Mouse (Mus musculus): ENCODE results near the gene Zbtb43.
A peak's percentile ranks its signal among the peaks of the same experiment; 100 is the strongest.

The Zbtb43 gene

DNA sequence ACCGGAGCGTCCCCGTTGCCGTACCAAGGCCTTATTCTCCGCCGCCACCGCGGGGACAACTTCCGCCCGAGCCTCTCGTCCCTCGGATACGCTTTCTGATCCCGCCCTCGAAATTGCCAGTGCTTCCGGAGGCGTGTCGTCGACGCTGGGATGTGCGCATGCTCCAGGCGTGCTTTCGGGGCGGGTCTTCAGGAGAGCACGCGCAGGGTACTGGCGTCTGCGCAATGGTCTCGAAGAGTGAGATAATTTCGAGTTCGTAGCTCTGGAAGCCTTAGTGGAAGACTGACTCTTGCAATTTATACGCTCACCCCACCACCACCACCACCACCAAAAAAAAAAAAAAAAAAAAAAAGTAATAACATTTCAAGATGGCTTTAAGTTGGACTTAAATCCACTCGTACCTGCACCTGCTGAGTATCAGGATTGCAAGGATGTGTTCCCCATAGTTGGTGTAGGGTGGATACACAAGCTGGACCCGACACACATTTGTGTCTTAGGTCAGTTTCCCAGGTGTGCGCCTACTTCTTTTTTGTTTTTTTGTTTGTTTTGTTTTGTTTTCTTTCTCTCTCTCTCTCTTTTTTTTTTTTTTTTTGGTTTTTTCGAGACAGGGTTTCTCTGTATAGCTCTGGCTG, at the start of gene Zbtb43:
Gene Zbtb43 (minus strand): TSS at position 94 of the 632 bp plus-strand sequence.
- peak; percentile 91 to 95 for DNase-seq (ENCODE audit: low spot score in 2 of 2)

DNA sequence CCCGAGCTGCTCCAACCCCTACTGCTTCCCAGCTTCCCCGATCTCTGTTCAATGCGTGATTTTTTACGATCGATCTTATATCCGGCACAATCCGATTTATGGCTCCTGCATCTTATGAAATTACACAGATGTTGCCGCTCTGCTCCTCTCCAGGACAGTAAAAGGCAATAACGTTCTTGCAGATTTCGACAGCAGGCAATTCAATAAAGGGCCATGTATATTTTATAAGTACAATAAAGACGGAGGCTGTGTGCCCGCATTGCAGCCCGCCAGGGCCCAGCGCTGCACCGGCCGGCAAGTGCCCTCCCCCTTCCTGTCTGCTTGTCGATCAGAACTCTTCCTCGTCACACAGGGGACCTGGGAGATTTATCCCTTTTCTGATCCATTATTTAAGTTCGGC, 47.5 kb upstream of the Zbtb43 start:
- no peak for DNase-seq (ENCODE audit: low spot score in 2 of 2)

- DNase-seq (ENCODE audit: low spot score in 2 of 2): no peak
Measured at GRCm38 (mm10) chr2:33515431-33515830, 47.1 kb upstream of the Zbtb43 start.

GRCm38 (mm10) chr2:33510791-33511190, 42.4 kb upstream of the Zbtb43 start:
- no peak for DNase-seq (ENCODE audit: low spot score in 2 of 2)

DNA sequence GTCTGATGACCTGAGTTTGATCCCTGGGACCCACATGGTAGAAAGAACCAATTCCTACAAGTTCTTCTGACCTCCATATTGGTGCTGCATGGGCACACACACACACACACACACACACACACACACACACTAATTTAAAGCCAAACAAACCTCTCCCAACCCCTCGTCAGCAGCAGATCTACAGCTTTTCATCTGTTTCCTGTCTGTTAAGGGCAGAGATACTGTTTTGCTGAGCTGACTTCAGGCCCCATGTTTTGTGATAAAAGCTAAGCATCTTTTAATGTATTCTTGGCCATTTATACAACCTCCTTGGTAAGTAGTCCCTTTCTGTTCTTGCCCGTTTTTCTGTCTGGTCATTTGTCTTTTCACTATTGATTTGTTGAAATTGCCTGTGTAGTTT, 34.2 kb upstream of the Zbtb43 start:
- DNase-seq (ENCODE audit: low spot score in 2 of 2): no peak

DNA sequence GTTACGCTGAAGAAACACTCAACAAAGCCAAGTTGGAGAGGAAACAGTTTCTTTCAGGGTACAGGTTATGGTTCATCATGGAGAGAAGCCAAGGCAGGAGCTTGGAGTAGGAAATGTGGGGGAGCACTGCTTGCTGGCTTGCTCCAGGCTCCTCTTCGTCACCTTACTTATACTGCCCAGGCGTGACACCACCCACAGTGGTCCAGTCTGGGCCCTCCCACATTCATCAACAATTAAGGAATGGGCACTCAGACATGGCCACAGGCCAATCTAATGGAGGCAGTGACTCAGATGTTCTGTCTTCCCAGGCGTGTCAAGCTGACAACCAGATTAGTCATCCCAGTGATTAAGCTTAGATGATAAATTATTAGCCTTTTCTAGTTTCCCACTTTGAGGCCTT, 29.9 kb upstream of the Zbtb43 start:
- DNase-seq (ENCODE audit: low spot score in 2 of 2): no peak

DNA sequence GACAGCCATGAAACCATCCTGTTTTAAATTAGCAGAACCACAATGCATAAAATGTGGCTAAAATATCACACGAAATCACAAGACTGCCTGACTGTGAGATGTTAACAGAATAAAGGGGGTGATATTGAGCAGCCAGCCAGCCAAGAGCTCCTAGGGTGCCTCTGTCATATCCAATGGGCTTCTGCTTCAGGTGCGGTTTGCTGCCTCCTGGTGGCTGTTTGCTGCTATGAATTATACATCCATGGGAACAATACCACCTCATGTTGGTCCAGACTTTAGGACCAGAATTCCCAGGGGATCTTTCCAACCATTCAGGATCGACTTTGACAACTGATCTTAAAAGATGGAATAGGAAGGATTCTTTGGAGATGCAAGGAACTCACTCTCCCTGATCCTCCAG, 27.3 kb upstream of the Zbtb43 start:
- no peak for DNase-seq (ENCODE audit: low spot score in 2 of 2)

GRCm38 (mm10) chr2:33492041-33492440, 23.7 kb upstream of the Zbtb43 start:
- DNase-seq (ENCODE audit: low spot score in 2 of 2): no peak

GRCm38 (mm10) chr2:33489565-33489964, 21.2 kb upstream of the Zbtb43 start:
- no peak for DNase-seq (ENCODE audit: low spot score in 2 of 2)

DNA sequence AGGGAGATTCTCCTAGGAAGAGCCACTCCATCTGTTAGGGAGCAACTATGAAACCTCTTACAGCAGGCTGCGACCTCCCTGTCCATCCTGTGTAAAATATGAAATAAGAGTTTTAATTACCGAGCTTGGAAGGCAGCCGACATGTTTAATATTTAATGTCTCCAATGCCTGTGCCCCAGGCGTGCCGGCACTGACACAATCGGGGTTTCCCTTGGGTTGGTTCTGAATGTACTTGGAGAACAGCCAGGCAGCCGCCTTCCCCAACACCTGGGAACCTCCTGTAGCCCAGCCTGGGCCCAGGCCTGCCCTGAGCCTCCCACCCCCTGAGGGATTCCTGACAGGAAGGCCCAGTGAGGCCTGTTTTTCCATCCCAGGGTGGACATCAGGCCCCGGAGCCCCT, 19.0 kb upstream of the Zbtb43 start:
- DNase-seq (ENCODE audit: low spot score in 2 of 2): no peak

DNA sequence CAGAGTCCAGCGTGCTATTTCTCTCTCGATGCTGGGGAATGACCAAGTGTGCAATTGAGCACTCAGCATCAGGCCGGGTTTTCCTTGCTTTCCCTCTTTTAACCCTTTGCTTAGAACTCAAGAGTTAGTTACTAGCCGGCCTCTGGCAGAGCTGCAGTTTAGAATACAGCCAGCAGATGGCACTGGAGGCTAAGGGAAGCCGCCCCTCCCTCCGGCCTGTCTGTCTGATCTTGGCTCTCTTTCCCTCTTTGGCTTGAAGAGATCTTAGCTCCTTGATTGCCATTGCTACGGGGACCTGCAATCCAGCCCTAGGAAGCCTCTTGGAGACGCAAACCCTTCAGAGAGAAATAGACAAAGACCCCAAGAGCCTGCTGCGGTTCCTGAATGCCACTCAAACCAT, 18.5 kb upstream of the Zbtb43 start:
- peak; percentile 43 to 75 for DNase-seq (ENCODE audit: low spot score in 2 of 2)

GRCm38 (mm10) chr2:33477961-33478755, 9.8 kb upstream of the Zbtb43 start:
- no peak for DNase-seq (ENCODE audit: low spot score in 2 of 2)

DNA sequence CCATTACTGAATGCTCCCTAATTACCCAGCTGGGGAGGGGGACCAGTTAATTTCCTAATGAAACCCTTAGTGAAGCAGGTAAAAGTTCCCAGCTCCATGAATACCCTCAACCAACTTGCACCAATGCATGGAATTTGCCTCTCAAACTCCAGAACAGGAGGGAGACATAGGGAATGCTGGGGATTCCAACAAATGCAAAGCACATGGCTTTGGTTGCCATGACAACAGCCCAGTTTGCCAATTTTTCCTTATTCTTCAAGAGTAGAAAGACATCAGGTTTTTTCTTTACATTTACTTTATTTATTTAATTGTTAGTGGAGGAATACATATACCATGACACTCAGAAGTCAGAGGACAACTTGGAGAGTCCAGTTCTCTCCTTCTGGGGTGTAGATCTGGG, 7.6 kb upstream of the Zbtb43 start:
- DNase-seq (ENCODE audit: low spot score in 2 of 2): no peak

GRCm38 (mm10) chr2:33467546-33468465, 553 bp downstream of the Zbtb43 start:
- DNase-seq (ENCODE audit: low spot score in 2 of 2): no peak

DNA sequence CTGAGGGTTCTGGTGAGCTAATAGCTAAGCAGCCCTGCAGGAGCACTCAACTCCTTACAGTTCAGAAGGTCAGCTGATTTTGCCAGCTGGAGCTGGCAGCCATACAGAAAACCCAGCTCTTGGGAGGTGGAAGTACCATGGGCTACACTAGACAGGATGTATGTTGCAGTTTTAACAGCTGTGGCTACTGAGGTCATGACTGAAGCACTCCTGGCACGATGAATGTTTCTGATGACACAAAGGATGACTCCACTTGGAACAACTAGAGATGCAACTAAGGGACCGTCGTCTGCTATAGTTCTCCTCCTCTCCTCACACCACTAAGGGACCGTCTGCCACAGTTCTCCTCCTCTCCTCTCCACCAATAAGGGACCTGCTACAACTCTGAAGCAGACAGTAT, 2.4 kb downstream of the Zbtb43 start:
- no peak for DNase-seq (ENCODE audit: low spot score in 2 of 2)

DNA sequence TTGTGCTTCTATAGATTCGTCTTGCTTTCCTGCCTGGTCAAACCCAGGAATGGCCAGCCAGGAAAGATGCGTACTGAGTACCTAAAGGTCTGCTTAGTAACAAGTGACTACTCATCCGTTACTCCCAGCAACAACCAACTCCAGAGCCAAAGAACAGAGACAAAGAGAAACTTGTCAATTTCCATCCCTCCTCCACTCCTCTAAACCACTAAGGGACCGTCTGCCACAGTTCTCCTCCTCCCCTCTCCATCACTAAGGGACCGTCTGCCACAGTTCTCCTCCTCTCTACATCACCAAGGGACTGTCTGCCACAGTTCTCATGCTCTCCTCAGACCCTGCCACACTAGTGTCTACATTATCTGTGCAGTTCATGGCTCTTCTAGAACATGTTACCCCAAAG, 3.1 kb downstream of the Zbtb43 start:
- DNase-seq (ENCODE audit: low spot score in 2 of 2): no peak

DNA sequence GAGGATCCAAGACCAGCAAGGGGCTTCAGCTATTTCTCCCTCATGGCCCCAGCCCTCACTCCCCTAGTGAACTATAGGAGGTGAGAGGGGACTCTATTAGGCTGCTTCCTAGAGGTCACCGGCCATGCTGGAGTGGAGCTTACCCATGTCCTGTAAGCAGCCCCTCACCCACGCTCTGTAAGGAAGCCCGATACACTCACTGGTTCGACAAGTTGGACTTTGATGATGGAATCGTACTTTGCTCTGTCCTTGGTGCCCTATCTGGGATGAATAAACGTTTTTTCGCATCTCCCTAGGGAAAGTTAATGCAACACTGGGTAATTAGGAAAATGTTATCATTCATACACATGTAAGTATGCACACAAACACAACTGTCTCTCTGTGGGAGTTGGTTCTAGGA, 6.3 kb downstream of the Zbtb43 start:
- DNase-seq (ENCODE audit: low spot score in 2 of 2): no peak

DNA sequence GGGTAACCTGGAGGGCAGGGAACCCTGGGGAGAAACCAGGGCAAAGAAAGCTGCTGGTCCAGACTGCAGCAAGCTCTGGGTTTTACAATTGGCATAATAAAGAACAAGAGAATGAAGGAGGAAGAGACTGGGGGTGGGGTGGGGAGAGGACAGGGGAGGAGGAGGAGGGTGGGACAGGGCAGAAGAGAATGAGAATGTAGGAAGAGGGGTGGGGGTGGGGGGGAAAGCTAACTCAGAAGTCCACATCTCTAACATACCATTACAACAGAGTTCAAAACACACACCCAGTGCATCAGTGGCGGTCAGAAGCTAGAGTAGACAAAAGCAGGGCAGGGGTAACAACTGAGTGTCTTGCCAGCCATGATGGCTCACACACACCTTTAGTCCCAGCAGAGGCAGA, 7.3 kb downstream of the Zbtb43 start:
- DNase-seq (ENCODE audit: low spot score in 2 of 2): no peak

DNA sequence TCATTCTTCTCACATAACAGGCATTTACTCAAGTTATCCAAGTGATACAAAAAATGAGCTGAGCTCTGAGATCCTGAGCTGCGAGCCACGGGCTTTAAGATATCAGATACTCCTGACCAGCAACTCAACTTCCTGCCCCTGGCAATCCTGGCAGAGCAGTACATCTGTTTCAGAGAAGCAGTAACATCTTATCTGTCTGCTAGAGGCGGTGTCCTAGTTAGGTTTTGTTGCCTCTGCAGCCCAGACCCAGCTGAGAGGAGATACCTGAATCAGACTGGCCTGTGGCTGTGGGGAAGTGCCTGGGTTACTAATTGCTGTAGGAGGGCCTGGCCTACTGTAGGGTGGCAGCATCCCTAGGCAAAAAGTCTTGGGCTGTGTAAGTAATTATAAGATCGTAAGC, 8.7 kb downstream of the Zbtb43 start:
- DNase-seq (ENCODE audit: low spot score in 2 of 2): no peak

GRCm38 (mm10) chr2:33456696-33457095, 11.7 kb downstream of the Zbtb43 start:
- DNase-seq (ENCODE audit: low spot score in 2 of 2): no peak

- DNase-seq (ENCODE audit: low spot score in 2 of 2): no peak
Measured at GRCm38 (mm10) chr2:33456242-33456641, 12.1 kb downstream of the Zbtb43 start.

- no peak for DNase-seq (ENCODE audit: low spot score in 2 of 2)
Measured at GRCm38 (mm10) chr2:33455350-33455749, 13.0 kb downstream of the Zbtb43 start.
